Mouse (Mus musculus): Measurements from ENCODE around the gene Dgke.
"Not testable (repeated sequence)": the region's sequence is repeated elsewhere in the genome, so short reads cannot be mapped to it uniquely, and the experiment has no call there.

The Dgke gene

DNA sequence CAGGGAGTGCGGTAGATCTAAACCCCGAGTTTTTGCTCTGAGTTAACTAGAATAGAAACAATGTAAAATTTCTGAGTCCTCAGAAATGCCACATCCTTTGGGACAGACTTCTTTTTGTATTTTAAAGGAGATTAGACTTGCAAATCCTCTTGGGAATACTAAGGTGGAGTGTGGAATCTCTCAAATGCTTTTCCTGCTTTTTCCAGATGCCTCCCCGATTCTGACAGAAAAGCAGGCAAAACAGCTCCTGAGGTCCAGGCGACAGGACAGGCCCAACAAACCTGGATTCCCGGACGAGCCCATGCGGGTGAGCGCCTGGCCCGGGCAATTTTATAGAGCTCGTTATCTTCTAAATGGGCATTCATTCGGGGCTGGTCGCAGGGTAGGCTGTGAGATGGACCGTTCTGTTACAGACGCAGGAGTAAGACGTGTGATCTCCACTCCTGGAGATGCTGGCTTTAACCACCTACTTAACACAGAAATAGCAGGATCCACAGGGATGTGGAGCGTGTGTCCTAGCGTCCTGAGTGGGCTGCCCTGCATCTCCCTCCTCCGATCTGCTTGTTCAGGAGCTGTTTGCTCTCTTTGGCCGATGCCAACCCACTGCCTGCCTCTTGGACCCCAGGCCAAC, 8.2 kb upstream of the Dgke start:
- DNase-seq = no peak

DNA sequence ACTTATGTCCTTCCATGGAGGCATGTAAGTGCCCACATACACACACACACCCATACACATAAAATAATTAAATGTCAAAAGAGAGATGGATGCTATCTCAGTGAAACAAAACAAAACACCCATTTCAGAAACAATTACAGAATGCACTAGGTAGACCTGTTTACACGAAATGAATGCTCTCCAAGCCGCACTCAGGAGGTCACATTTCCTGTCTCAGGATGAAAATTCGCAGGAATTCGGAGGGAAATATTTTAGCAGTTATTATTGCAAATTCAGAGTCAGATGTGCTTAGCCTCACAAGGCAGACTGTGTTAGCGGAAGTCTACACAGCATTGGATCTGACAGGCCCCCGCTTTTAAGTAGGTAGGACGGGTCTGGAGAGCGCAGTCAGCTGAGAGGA, 6.9 kb upstream of the Dgke start, which contains the start of gene Gm525:
Gene Gm525 (plus strand): TSS at position 301 of the 400 bp plus-strand sequence.
- DNase-seq = no peak

DNA sequence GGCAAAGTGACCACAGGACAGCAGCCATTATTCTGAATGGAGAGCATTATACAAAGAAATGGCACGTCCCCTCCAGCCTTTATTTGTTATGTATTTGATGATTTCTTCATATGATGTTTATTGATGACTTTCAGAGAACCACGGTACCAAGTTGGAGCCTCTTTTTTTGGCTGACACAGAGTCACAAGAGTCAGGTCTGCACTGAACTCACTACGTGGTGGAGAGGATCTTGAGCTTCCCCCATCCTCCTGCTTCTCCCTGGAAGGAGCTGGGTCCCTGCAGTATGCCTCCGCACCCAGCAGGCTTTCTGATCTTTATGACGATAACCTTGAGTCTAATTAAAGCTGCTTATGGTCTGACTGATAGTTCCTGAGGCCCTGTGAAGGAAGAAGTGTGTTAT, 4.9 kb upstream of the Dgke start:
- DNase-seq = no peak

DNA sequence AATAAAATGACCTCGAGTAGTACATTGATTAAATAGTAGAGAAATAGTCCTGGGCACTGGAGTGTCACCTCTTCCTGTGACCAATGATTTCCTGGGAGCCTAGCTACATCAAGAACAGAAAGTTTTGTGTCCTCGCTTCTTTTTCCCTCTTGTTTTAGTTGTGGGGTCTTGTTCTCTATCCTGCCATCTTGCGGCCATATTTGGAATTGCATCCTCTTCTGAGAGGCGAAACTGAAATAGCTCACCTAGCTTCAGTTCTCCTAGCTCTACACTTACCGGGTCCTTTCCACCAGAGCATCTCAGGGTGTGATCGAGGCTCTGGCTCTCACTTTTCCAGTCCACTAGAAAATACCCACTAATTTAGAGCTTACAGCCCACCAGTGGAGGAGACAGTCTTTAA, 2.7 kb upstream of the Dgke start:
- DNase-seq = peak; percentile 79

DNA sequence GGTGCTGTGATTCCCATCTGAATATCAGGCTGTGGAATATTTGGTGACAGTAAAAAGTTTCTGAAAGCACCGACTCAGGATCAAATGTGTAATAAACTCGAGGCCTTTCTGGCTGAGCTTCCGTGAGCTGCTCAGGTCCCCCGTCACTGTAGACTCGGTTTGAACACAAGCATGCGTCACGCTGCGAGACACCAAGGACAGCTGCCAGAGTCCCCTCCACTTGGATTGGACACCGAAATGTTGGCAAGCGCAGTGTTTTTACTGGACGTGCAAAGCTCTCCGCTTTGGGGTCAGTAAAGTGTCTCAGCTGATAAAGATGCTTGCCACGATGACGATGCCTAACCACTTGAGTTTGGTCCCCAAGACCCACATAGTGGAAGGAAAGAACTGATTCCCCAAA, 2.0 kb upstream of the Dgke start:
- DNase-seq = peak; percentile 74

DNA sequence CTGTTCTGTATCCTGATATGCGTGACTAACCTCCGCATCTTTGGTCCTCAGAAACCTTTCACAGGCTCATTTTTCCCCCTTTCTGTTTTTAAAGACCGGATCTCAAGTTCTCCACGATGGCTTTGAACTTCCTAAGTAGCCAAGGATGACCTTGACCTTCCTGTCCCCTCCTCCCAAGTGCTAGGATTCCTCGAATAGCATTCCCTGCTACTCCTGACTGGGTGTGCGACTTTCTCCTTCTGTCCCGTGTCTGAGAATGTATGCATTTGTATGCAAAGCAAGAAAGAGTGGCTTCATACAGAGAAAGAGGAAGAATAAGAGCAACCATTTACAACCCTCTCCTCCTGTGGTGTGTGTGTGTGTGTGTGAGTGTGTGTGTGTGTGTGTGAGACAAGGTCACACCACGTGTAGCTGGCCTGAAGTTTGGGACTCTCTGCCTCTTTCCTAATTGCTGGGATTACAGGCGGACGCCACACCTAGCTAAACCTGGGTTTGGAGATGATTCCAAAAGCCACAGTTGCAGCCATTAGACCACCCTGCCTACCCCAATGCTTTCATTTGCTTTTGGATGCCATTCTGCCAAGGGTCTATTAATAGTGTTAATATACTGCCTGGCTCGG, 1.3 kb upstream of the Dgke start:
- no peak for DNase-seq

DNA sequence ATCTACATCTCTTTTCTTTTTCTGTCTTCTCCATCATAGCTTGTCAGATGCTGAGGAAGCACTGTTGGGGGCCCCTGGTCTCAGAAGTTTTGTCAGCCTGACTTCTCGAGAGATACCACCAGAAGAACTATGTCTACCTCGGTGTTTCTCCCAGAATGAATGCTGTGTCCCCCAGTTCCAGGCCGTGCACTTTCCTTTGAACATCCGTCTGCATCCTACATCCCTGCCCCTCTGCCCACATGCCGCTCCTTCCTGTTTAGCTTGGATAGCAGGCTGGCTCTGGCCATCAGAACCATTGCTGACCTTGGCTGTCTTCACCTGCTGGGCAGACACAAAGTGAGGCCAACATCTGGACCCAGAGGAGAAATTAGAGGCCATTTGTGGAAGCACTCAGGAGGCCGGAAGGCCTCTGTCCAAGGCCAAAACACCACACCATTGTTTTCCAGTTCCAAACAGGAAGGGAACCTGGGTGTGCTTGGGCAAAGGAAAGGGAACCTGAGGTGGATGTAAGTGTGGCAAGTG, 712 bp upstream of the Dgke start:
- DNase-seq = no peak

DNA sequence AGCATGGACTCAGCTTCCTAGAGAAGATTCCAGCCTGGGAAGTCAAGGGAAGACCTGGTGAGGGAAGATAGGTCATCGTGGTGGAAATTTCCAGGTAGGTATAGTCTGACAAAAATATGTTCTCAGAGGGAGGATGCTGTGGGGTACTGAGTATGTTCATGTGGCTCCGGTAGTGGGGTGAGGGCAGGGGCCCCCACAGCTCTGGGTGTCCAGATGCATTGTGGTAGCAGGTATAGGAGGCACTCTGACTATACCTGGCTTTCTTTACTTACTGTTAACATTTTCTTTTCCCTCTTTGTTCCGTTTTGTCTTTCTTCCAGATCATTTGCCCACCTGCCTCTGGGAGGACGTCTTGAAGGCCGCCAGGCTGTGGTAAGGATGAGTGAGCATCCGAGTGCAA, 524 bp downstream of the Dgke start:
- no peak for DNase-seq

DNA sequence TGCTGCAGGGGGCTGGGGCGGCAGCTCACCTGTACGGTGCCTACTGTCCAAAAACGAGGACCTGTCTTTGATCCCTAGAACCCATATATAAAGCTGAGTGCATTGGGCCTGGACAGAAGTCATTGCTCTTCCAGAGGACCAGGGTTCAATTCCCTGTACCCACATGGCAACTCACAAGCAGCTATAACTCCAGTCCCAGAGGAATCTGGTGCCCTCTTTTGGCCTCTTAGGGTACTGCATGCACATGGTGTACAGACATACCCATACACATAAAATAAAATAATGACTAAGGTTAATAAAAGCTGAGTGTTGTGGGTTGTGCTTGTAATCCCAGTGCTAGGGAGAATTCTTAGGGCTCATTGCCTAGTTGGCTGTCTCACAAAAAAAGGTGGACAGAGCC, 1.4 kb downstream of the Dgke start:
- no peak for DNase-seq

DNA sequence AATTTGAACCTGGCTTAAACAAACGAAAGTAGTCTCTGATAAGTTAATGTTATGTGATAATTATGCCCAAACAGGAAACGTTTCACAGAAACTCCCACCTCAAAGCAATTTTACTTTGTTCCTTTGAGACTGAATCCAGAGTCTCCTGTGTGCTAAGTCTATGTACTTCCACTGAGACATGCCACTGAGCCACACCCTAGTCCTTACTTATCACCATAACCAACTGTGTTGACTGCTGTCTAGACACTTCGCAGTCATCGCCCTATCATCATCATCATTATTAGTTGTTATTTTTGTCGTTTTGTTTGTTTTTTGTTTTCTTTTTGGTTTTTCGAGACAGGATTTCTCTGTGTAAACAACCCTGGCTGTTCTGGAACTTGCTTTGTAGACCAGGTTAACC, 2.3 kb downstream of the Dgke start:
- no peak for DNase-seq

DNA sequence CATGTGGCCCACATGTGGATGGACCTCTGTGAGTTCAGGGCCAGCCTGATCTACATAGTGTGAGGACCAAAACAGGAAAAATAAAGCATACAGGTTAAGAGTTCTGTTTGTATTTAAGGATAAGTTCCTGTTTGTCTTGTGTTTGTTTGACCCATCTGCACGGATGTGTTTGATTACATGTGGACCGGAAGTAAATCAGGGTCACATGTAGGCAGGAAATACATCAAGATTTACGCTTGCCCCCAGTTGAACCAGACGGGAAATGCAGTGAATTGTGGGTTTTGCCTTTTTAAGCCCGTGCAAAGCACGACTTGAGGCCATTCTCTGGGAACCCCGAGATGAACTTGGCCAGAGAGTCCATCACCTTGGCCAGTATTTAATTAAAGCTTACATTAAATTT, 5.3 kb downstream of the Dgke start:
- no peak for DNase-seq

DNA sequence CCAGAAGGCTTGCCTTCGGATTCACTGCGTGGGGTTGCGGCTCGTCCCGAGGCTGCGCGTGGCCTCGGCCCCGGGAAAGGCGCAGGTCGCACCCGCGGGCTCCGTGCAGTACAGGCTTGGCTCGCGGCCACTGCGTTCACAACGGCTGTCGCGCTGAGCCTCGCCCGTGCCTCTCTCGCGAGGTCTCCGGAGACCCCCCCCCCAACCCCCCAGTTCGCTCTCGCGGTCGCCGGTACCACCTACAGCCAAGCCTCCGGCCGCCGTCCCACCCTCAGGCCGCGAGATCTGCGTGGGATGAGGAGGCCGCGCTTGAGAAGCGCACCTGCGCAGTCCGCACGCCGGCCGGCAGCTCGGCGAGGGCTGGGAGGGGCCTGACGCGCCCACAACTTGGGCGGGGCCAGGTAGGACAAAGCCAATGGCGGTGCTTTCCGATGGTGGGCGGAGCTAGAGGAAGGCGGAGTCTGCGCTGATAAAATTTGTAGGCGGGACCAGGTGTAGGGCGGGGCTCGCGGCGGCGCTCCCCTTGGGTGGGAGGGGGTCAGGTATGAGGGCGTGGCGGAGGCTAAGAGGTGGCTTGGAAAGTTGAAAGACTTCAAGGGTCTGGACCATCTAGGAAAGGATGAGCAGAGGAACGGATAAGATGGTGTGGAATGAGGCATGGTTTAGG, 6.1 kb downstream of the Dgke start:
- peak; percentile 96 for DNase-seq

DNA sequence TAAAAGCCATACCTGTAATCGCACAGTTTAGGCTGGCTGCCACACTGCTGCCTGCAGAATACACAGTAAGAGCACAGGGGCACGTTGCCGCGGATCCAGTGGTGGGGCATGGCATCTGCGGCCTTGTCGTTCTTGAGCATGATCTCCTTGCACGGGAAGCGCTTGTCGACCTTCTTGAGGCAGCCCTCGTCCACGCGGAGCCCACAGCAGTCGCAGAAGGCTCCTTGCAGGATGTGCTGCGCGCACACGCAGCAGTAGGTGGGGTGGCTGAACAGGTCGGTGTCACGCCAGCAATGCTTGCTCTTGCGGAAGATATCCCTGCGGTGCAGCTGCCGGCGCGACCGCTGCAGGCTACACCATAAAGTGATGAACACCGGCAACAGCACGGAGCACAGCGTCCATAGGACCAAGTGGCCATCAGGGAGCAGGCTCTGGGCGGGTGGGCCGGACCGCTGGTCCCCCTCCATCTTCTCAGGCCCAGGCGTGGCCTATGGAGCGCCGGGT, 6.7 kb downstream of the Dgke start:
- no peak for DNase-seq

DNA sequence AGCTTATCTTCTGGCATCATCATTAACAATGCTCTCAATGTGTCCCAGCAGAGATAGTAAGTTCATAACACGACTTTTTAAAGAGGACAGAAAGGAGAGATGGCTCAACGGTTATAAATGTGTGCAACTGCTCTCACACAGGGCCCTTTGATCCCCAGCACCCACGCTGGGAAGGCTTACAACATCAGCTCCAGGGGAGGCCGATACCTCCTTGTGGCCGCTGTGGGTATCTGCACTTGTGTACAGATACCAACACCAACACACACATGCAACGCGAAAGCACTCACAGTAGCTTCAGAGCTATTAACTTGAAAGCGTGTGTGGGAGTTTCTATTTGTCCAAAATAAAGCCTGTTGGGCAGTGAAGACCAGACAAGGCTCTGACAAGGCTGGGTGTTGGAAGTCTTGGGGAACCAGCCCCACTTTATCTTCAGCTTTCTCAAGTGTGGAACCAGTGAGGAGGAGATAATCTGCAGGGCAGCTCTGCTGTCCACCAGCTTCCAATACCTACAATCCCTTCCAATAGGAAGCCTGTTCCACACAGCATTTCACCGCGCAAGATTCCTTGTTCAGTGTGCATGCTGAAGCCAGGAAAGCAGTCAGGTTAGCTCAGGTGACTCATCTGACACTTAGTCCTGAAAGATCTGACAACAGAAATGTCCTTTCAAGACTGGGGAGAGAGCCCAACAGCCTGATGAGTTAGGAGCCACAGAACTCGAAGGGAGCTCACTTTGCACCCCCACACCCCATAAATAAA, 8.0 kb downstream of the Dgke start:
- no peak for DNase-seq

DNA sequence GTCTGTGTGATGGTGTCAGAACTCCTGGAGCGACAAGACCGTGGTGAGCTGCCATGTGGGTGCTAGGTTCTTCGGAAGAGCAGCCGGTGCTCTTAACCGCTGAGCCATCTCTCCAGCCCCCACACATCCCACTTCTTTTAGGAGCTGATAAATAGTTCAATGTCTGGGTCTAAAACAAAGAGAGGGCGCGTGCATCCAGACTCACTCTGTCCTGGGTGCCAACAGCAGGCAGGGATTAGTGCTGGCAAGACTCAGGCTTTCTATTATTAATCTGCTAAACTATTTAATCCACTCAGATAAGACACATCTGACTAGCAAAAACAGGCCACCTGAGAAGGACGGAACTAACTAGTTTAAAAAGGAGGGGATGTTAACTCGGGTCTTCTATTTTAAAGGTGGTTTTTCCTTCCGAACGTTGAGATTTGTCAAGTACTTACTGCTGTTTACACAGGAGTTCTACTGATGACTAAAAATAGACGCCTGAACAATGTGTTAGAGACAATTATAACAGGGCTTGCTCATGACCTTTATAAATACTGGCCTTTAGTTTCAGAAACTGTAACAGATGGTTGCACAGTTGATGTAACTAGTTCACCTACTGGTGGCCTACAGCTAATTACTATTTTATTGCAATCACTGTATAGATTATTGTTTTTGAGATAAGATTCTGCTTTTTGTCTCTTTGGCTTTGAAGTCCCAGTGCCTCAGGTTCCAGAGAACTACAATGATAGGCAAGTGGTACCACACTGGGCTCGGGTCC, 10.5 kb downstream of the Dgke start:
- DNase-seq = no peak

DNA sequence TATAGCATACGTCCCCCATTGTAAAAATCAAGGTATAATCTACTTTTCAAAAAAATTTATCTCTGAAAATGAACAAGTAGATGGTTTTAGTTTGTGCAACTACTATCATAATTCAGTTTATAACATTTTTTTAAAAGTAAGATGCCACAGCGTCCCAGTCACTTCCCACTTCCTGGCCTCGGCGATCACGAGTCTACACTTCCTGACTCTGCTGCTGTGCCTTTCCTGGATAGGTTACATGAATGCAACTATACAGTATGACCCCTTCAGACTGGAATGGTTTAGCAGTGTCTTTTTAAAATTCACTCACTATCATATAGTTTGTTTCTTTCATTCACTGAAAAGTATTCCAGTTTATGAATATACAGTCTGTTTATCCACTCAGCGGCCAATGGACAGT, 14.9 kb downstream of the Dgke start:
- no peak for DNase-seq

DNA sequence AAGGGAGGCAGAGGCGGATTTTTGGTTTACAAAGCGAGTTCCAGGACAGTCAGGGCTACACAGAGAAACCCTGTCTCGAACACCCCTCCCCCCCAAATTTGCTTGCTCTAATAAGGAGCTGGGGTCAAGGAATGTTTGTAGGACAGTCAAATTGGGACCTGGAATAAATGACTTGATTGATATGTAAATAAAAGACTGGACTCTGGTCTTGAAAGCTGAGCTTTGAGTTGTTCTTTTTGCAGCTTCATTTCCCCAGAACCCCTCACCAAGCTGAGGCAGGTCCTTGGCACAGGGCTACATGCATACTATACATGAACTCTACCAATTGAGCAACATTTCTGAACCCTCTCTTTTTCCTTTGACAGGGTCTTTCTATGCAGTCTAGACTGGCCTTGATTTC, 20.6 kb downstream of the Dgke start:
- no peak for DNase-seq

DNA sequence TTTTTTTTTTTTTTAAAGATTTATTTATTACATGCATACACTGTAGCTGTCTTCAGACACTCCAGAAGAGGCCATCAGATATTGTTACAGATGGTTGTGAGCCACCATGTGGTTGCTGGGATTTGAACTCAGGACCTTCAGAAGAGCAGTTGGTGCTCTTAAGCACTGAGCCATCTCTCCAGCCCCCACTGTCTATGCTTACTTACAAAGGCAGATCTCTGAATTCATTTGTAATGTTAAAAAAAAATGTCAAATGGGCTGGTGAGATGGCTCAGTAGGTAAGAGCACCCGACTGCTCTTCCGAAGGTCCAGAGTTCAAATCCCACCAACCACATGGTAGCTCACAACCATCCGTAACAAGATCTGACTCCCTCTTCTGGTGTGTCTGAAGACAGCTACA, 21.1 kb downstream of the Dgke start:
- not testable (repeated sequence) for DNase-seq

DNA sequence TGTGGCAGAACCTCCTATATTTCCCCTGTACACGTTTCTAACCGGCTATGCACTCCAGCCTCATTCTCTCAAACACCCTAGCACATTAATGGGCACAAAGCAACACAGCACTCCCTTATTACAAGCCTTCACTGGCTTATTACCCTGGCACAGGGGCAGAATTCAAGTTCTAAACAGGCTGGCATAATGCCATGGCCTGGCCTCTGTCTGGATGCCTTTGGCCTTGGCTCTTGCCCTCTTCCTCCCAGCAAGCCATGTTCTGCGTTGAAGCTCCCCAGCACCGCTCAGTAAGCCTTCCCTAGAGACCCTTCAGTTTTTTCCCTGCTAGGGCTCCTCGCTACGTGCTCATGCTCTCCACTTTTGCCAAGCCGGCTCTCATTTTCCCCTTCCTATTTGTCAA, 23.6 kb downstream of the Dgke start:
- peak; percentile 7 for DNase-seq

DNA sequence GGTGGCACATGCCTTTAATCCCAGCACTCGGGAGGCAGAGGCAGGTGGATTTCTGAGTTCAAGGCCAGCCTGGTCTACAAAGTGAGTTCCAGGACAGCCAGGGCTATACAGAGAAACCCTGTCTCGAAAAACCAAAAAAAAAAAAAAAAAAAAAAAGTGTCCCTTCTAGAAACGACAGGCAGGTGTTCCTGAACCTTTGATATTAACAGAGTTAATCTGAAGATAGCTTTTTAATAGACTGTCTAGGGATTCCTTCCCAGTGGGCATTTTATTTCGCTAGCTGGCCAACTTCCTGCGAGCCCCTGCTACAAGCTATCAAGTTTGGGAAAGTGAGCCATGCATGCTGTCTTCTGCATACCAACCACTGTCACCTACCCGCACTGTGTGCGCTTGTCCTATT, 25.6 kb downstream of the Dgke start:
- DNase-seq = not testable (repeated sequence)

DNA sequence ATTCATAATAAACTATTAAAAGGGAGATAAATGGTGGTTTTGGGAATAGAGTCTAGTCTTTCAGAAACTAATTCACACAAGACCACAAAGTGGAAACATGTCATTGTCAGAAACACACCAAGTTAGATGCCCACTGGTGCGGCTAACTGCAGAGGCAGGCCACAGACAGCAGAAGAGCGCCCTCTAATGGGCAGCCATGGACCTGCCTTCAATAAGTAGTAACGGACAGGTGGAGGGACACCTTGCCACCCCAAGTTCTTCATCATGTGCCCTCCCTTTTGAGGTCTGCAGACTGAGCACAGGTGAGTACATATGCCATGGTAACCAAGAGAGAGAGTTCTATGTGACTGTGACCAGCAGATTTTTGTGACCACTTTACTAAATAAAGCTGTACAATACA, 27.3 kb downstream of the Dgke start:
- peak; percentile 83 for DNase-seq

DNA sequence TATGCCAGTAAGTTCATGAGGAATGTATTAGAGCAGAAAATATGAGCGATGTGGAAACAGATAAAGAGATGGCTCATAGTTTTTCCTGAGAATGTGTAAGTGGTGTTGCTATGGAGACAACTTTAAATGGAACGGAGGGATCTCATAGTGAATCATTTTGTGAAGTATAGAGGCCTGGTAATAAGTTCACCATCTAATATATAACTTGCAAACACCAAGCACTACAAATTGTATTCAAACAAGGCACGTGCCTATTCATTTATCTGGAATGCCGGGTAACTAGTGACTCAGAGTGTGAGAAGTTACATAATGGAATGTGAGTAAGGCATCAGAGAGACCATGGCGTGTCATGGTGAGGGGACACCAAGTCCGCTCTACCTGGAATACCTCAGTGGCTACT, 28.2 kb downstream of the Dgke start:
- DNase-seq = no peak

DNA sequence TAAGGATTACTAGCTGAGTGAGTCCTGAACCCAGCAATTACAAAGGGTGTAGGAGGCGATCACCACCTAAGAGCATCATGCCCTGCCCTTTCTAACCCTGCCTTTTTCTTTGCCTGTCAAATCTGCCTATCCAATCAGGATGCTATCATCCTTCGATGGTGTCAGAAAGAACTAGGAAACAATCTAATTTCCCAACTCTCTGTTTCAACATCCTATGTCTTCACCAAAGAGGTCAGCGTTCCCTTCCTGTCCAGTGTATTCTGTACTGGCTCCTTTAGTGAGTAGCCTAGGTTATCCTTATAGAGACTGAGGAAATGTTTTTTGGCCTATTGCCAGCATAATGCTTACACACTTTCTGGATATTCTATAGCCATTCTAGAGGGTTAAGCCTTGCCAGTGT, 31.1 kb downstream of the Dgke start:
- DNase-seq = no peak
